ENCODE assay signal across 20 mouse cellular contexts in the genomic region with DNA sequence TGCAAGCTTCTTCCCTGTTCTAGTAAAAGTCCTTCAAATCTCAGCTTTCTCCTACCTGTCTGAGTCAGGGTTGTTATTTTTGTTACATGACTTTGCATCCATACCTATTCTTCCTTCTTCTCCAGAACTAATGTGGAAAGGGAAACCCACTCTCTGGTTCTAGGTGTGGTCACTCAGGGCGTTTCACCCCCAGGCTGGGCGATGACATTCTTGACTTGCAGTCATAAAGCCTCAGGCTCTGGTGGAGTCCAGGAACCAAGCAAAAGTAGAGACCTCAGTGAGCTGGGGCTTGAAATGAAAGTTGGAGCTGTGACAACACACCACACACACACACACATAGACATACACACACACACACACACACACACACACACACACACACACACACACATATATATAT. TPM values are rescaled to one million over a fixed set of nuclear protein-coding genes. Genes with fewer than 3 reads are reported as not detected.
"Had no signal": no experiment of that assay in that cellular context is flagged by ENCODE, and none has a peak within 500 bp of the region (broad histone marks: within the 10 kb centered on the region; RNA-seq: fewer than 3 reads in every experiment).

No protein-coding gene starts in this region.

- H3K36me3 ChIP-seq: liver, embryonic 15.5 days; lung, embryonic 15.5 days; midbrain, embryonic 13.5 days; midbrain, embryonic 15.5 days; neural tube, embryonic 12.5 days; stomach, embryonic 15.5 days had no signal

- H3K4me3 ChIP-seq: liver, embryonic 15.5 days; lung, embryonic 15.5 days; megakaryocyte, embryonic 14.5 days; midbrain, embryonic 13.5 days; midbrain, embryonic 15.5 days; neural tube, embryonic 12.5 days; stomach, embryonic 15.5 days had no signal

- H3K4me1 ChIP-seq: liver, embryonic 15.5 days; lung, embryonic 15.5 days; midbrain, embryonic 15.5 days; neural tube, embryonic 12.5 days; stomach, embryonic 15.5 days had no signal

- DNase-seq: liver, postnatal 0 days; lung, adult 2 months; lung, postnatal 14 days; lung, postnatal 36 days; right cerebral cortex, postnatal 14 days; thymus, adult 18-20 months; thymus, postnatal 14 days; thymus, postnatal 36 days had no signal

- H3K27me3 ChIP-seq: liver, embryonic 15.5 days; lung, embryonic 15.5 days; midbrain, embryonic 13.5 days; midbrain, embryonic 15.5 days; neural tube, embryonic 12.5 days; stomach, embryonic 15.5 days had no signal

- H3K27ac ChIP-seq: liver, embryonic 15.5 days; lung, embryonic 15.5 days; macrophage; midbrain, embryonic 13.5 days; midbrain, embryonic 15.5 days; neural tube, embryonic 12.5 days; stomach, embryonic 15.5 days; stomach, postnatal 0 days had no signal

- H3K9me3 ChIP-seq: liver, embryonic 15.5 days; lung, embryonic 15.5 days; midbrain, embryonic 13.5 days; midbrain, embryonic 15.5 days; neural tube, embryonic 12.5 days; stomach, embryonic 15.5 days had no signal

RNA-seq across cellular contexts. Expression of a gene that starts 45.8 kb away (rescaled TPM):
- total RNA-seq: megakaryocyte progenitor cell, adult 5-6 weeks; monocyte, adult 5-6 weeks; neutrophil, adult 5-6 weeks had no signal
- polyA plus RNA-seq: macrophage had no signal
